Mouse (Mus musculus) c-Kit-positive CD71-positive TER-119-negative erythroid progenitor cells, embryonic 14.5 days (primary cell): ENCODE measurements around the gene Kmt2d.
"Not testable (repeated sequence)": the region's sequence is repeated elsewhere in the genome, so short reads cannot be mapped to it uniquely, and the experiment has no call there.

Experiments
- DNase-seq: peaks from one replicate; pipeline ENCODE4 v3.0.0-alpha.2; 2013; ENCODE audit warnings: low read depth

Gene Kmt2d

GRCm38 (mm10) chr15:98871070-98871915, at the start of gene Kmt2d:
Gene Kmt2d, minus strand, starts transcription at chr15:98871204.
- no peak for DNase-seq

- DNase-seq, result not testable (repeated sequence)
These were observed 47.5 kb upstream of the Kmt2d start for GRCm38 (mm10) chr15:98918499-98918895.

- DNase-seq, result peak; percentile 98
These were observed 46.8 kb upstream of the Kmt2d start, which contains the start of gene Lmbr1l for GRCm38 (mm10) chr15:98917538-98918498. Gene Lmbr1l, minus strand, starts transcription at chr15:98918231.

GRCm38 (mm10) chr15:98917091-98917490, 46.1 kb upstream of the Kmt2d start:
- DNase-seq, result no peak

- DNase-seq, result no peak
These were observed 45.0 kb upstream of the Kmt2d start for GRCm38 (mm10) chr15:98916016-98916415.

- no peak for DNase-seq
These were observed 43.9 kb upstream of the Kmt2d start for GRCm38 (mm10) chr15:98914903-98915302.

- DNase-seq, result no peak
These were observed 33.7 kb upstream of the Kmt2d start for GRCm38 (mm10) chr15:98904692-98905091.

- no peak for DNase-seq
These were observed 31.6 kb upstream of the Kmt2d start for GRCm38 (mm10) chr15:98902600-98902999.

GRCm38 (mm10) chr15:98901530-98901929, 30.5 kb upstream of the Kmt2d start:
- no peak for DNase-seq

- DNase-seq, result no peak
These were observed 27.2 kb upstream of the Kmt2d start, which contains the start of gene Dhh for GRCm38 (mm10) chr15:98897928-98898800. Gene Dhh, minus strand, starts transcription at chr15:98898540.

GRCm38 (mm10) chr15:98897495-98897894, 26.5 kb upstream of the Kmt2d start:
- DNase-seq, result no peak

GRCm38 (mm10) chr15:98895635-98896589, 24.9 kb upstream of the Kmt2d start:
- DNase-seq, result peak; percentile 54

GRCm38 (mm10) chr15:98894746-98895634, 24.0 kb upstream of the Kmt2d start:
- no peak for DNase-seq

GRCm38 (mm10) chr15:98893940-98894745, 23.1 kb upstream of the Kmt2d start, which contains the start of gene Rhebl1:
Gene Rhebl1, minus strand, starts transcription at chr15:98894540.
- no peak for DNase-seq

GRCm38 (mm10) chr15:98893036-98893435, 22.0 kb upstream of the Kmt2d start:
- DNase-seq, result no peak

GRCm38 (mm10) chr15:98891907-98892606, 21.1 kb upstream of the Kmt2d start:
- DNase-seq, result no peak

- DNase-seq, result no peak
These were observed 20.3 kb upstream of the Kmt2d start for GRCm38 (mm10) chr15:98891198-98891742.
